Mouse (Mus musculus): ENCODE measurements around the gene Tpte. TPM values are rescaled to one million over a fixed set of nuclear protein-coding genes. Genes with fewer than 3 reads are reported as not detected.
"Not testable (repeated sequence)": the region's sequence is repeated elsewhere in the genome, so short reads cannot be mapped to it uniquely, and the experiment has no call there.

Gene Tpte
- total RNA-seq (2021), result not detected
- long read RNA-seq, experiment 1, partial matches to known transcripts, result 0 of 1 reads
- long read RNA-seq, experiment 1, other reads (novel, unspliced or antisense), result 1 of 1 reads
- long read RNA-seq, experiment 2, result 0 reads

GRCm38 (mm10) chr8:22282999-22283491 lies at the start of gene Tpte:
Gene Tpte, plus strand, starts transcription at chr8:22283441.
- DNase-seq (ENCODE audit: low spot score in 2 of 2), result no peak

GRCm38 (mm10) chr8:22242986-22243385 lies 40.3 kb upstream of the Tpte start:
- no peak for DNase-seq (ENCODE audit: low spot score in 2 of 2)

GRCm38 (mm10) chr8:22245663-22246062 lies 37.6 kb upstream of the Tpte start:
- no peak for DNase-seq (ENCODE audit: low spot score in 2 of 2)

- no peak for DNase-seq (ENCODE audit: low spot score in 2 of 2)
Measured at GRCm38 (mm10) chr8:22247956-22248355, 35.3 kb upstream of the Tpte start.

- no peak for DNase-seq (ENCODE audit: low spot score in 2 of 2)
Measured at GRCm38 (mm10) chr8:22249080-22249479, 34.2 kb upstream of the Tpte start.

GRCm38 (mm10) chr8:22258946-22259450 lies 24.2 kb upstream of the Tpte start:
- DNase-seq (ENCODE audit: low spot score in 2 of 2), result no peak

- no peak for DNase-seq (ENCODE audit: low spot score in 2 of 2)
Measured at GRCm38 (mm10) chr8:22259531-22259930, 23.7 kb upstream of the Tpte start.

GRCm38 (mm10) chr8:22260091-22260722 lies 23.0 kb upstream of the Tpte start:
- DNase-seq (ENCODE audit: low spot score in 2 of 2), result no peak

- no peak for DNase-seq (ENCODE audit: low spot score in 2 of 2)
Measured at GRCm38 (mm10) chr8:22262267-22262666, 21.0 kb upstream of the Tpte start.

GRCm38 (mm10) chr8:22264292-22264691 lies 18.9 kb upstream of the Tpte start:
- no peak for DNase-seq (ENCODE audit: low spot score in 2 of 2)

GRCm38 (mm10) chr8:22264787-22265186 lies 18.5 kb upstream of the Tpte start:
- DNase-seq (ENCODE audit: low spot score in 2 of 2), result no peak

GRCm38 (mm10) chr8:22265194-22265593 lies 18.0 kb upstream of the Tpte start:
- DNase-seq (ENCODE audit: low spot score in 2 of 2), result no peak

- DNase-seq (ENCODE audit: low spot score in 2 of 2), result no peak
Measured at GRCm38 (mm10) chr8:22266809-22267208, 16.4 kb upstream of the Tpte start.

GRCm38 (mm10) chr8:22273142-22273541 lies 10.1 kb upstream of the Tpte start:
- no peak for DNase-seq (ENCODE audit: low spot score in 2 of 2)

GRCm38 (mm10) chr8:22274641-22275040 lies 8.6 kb upstream of the Tpte start:
- no peak for DNase-seq (ENCODE audit: low spot score in 2 of 2)

- no peak for DNase-seq (ENCODE audit: low spot score in 2 of 2)
Measured at GRCm38 (mm10) chr8:22302326-22302725, 19.1 kb downstream of the Tpte start.

GRCm38 (mm10) chr8:22302896-22303306 lies 19.7 kb downstream of the Tpte start:
- DNase-seq (ENCODE audit: low spot score in 2 of 2), result no peak

- not testable (repeated sequence) for DNase-seq (ENCODE audit: low spot score in 2 of 2)
Measured at GRCm38 (mm10) chr8:22304045-22304444, 20.8 kb downstream of the Tpte start.

GRCm38 (mm10) chr8:22306999-22307398 lies 23.8 kb downstream of the Tpte start:
- DNase-seq (ENCODE audit: low spot score in 2 of 2), result no peak

GRCm38 (mm10) chr8:22311446-22311845 lies 28.2 kb downstream of the Tpte start:
- DNase-seq (ENCODE audit: low spot score in 2 of 2), result no peak

- DNase-seq (ENCODE audit: low spot score in 2 of 2), result no peak
Measured at GRCm38 (mm10) chr8:22335426-22335825, 52.2 kb downstream of the Tpte start.

- DNase-seq (ENCODE audit: low spot score in 2 of 2), result no peak
Measured at GRCm38 (mm10) chr8:22359359-22359758, 76.1 kb downstream of the Tpte start.

- no peak for DNase-seq (ENCODE audit: low spot score in 2 of 2)
Measured at GRCm38 (mm10) chr8:22359882-22360281, 76.6 kb downstream of the Tpte start.
